Mouse (Mus musculus) neural tube, embryonic 15.5 days (tissue): ENCODE data around the gene Smg6. TPM values are rescaled to one million over a fixed set of nuclear protein-coding genes. Genes with fewer than 3 reads are reported as not detected.
A peak's percentile ranks its signal among the peaks of the same experiment; 100 is the strongest.

Source experiments
- ATAC-seq: fragments of 200-750 bp; cut with Nextera tagmentation; 2 replicates; pipeline ENCODE4 v1.8.0; 2017; ENCODE audit warnings: mild to moderate bottlenecking, moderate TSS enrichment, moderate library complexity; ENCODE audit not compliant: low FRiP score
- H3K27ac ChIP-seq: fragments of 300-500 bp; sonication (generic); replicated peaks from 2 replicates; pipeline ENCODE4 v1.5.1; 2015; ENCODE audit warnings: mild to moderate bottlenecking, inconsistent platforms
- H3K27me3 ChIP-seq: fragments of 300-500 bp; sonication (generic); replicated peaks from 2 replicates; pipeline ENCODE4 v1.6.1; 2015; ENCODE audit warnings: inconsistent platforms
- H3K36me3 ChIP-seq: fragments of 300-500 bp; sonication (generic); 2 replicates; pipeline ENCODE4 v1.6.1; 2015; ENCODE audit warnings: inconsistent platforms
- H3K4me1 ChIP-seq: fragments of 300-500 bp; sonication (generic); 2 replicates; pipeline ENCODE4 v1.6.1; 2015; ENCODE audit warnings: inconsistent platforms
- H3K4me2 ChIP-seq: fragments of 300-500 bp; sonication (generic); 2 replicates; pipeline ENCODE4 v1.6.1; 2015; ENCODE audit warnings: inconsistent platforms, mild to moderate bottlenecking, moderate library complexity
- H3K4me3 ChIP-seq: fragments of 300-500 bp; sonication (generic); replicated peaks from 2 replicates; pipeline ENCODE4 v1.5.1; 2015; ENCODE audit warnings: mild to moderate bottlenecking, inconsistent platforms
- H3K9ac ChIP-seq: fragments of 300-500 bp; sonication (generic); replicated peaks from 2 replicates; pipeline ENCODE4 v1.6.1; 2015; ENCODE audit warnings: mild to moderate bottlenecking, inconsistent platforms
- H3K9me3 ChIP-seq: fragments of 300-500 bp; sonication (generic); replicated peaks from 2 replicates; pipeline ENCODE4 v1.6.1; 2016; ENCODE audit warnings: inconsistent platforms
- WGBS: fragments of 180-500 bp; shearing (Covaris S2); methylation state at CpG from one replicate; pipeline ENCODE4 v1.1.7; 2015; ENCODE audit warnings: mixed read lengths; 5-methylcytosine and 5-hydroxymethylcytosine counted together
- polyA plus RNA-seq: library from polyadenylated mRNA; unstranded; fragments of >200 nt; fragmentation: Nextera tagmentation; extraction: Ambion mirVana; gene quantifications from 2 replicates; pipeline ENCODE4 v1.2.1, GENCODE M21; 2015

Smg6 gene
- polyA plus RNA-seq, 1 experiment from 2014 or later: 13.3 TPM

DNA sequence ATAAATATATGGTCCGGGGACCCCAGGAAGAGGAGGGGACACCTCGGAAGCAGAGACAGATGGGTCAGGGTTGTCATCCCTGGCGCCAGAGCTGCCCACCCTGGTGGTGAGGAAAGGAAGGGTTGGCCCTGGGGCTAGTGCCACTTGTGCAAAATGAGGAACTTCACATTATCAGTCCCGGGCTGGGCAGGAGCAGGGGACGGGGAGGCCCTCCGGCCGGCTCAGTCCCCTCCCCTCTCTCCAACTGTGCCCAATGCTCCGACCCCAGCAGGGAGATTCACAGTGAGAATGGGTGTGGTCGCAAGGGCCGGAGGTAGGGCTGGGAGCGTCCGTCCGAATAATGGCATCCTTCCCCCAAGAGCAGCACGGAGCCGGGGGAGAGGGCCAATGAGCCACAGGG is 239.1 kb downstream of the Smg6 start:
- Histone ChIP-seq H3K9ac (no peak overlapping the region), H3K4me2 (peak overlapping the region; percentile 99), H3K27ac (no peak overlapping the region), H3K27me3 (peaks cover 68% of the 10 kb centered on the region), H3K36me3 (peaks cover 19% of the 10 kb centered on the region), H3K4me1 (peaks cover 52% of the 10 kb centered on the region), H3K4me3 (peak overlapping the region; percentile 53), H3K9me3 (no peaks in the 10 kb centered on the region)
- ATAC-seq: no peak
- WGBS: 13% methylated on average over 15 of the region's 15 CpGs

DNA sequence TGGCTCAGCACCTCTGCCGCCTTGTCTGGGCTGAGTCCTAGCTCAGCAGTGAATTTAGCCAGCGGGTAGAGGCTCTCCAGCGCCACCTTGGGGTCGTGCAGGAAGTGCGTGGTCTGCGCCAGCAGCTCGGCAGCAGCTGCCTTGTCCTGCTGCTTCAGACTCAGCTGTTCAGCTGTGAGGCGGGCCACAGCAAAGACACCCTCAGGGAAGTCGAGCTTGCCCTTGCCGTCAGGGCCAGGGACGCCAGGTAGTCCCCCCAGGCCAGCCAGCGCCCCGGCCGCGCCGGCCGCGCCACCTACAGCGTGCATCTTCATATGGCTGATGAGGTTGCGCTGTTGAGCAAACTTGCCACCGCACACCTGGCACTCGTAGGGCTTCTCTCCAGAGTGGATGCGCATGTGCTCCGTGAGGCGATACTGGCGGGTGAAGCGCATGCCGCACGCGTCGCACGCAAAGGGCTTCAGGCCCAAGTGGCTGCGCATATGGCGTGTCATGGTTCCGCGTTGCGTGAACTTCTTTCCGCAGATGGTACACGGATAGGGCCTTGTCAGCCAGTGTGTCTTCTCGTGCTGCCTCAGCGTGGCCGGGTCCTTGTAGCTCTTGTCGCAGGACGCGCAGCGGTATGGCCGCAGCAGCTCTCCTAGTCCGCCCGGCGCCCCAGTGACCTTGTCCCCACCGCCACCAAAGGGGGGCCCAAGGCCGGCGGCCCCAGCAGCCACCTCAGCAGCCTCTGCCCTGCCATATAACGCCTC is 240.0 kb downstream of the Smg6 start:
- ATAC-seq: no peak
- Histone ChIP-seq H3K9ac (peak overlapping the region; percentile 4; the same call in 1 of the 2 replicates), H3K27ac (no peak overlapping the region), H3K4me1 (peaks cover 61% of the 10 kb centered on the region), H3K4me2 (peak overlapping the region; percentile 99), H3K36me3 (peaks cover 17% of the 10 kb centered on the region), H3K4me3 (peak overlapping the region; percentile 53), H3K9me3 (no peaks in the 10 kb centered on the region), H3K27me3 (peaks cover 68% of the 10 kb centered on the region)
- 4% methylated on average over 54 of the region's 54 CpGs for WGBS

DNA sequence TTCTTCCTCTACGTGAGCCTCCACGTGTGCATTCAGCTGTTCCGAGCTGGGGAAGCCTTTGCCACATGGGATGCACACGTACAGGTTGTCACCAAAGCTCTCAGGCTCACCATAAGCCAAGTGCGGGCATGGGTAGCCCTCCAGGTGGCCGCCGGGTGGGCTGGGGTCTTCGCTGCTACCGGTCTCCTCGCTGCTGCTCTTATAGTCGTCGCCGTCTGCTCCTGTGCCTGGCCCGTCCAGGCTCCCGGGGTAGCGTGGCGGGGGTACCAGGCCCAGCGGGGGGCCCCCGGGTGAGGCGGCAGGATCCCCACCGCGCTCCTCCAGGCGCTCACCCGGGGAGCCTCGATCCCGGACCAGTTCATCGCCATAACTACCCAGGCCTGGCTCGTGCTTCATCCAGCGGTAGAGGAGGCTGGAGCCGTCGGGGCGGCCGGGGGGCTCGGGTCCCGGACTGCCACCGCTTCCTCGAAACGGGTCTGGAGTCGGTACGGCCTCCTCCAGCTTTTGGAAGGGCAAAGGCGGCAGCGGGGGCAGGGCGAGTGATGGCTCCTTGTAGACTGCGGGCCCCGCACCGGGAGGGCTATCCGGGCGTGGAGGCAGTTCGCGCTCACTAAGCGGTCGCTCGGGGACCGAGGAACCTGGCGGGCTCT is 240.7 kb downstream of the Smg6 start:
- Histone ChIP-seq H3K4me1 (peaks cover 68% of the 10 kb centered on the region), H3K9ac (peak overlapping the region; percentile 4; the same call in 1 of the 2 replicates), H3K4me3 (peak overlapping the region; percentile 53), H3K27me3 (peaks cover 69% of the 10 kb centered on the region), H3K4me2 (peak overlapping the region; percentile 99), H3K27ac (no peak overlapping the region), H3K9me3 (no peaks in the 10 kb centered on the region), H3K36me3 (peaks cover 17% of the 10 kb centered on the region)
- WGBS: 7% methylated on average over 55 of the region's 55 CpGs
- ATAC-seq: no peak

GRCm38 (mm10) chr11:75166861-75167642 is 241.4 kb downstream of the Smg6 start:
- Histone ChIP-seq H3K4me3 (peak overlapping the region; percentile 53), H3K27ac (0 out of 2 replicates have a peak overlapping the region, but pooled peaks have one; percentile 4), H3K36me3 (peaks cover 12% of the 10 kb centered on the region), H3K9me3 (no peaks in the 10 kb centered on the region), H3K27me3 (peaks cover 71% of the 10 kb centered on the region), H3K4me1 (peaks cover 75% of the 10 kb centered on the region), H3K9ac (peak overlapping the region; percentile 33; the same call in 1 of the 2 replicates), H3K4me2 (peak overlapping the region; percentile 99)
- 5% methylated on average over 56 of the region's 68 CpGs for WGBS
- no peak for ATAC-seq

DNA sequence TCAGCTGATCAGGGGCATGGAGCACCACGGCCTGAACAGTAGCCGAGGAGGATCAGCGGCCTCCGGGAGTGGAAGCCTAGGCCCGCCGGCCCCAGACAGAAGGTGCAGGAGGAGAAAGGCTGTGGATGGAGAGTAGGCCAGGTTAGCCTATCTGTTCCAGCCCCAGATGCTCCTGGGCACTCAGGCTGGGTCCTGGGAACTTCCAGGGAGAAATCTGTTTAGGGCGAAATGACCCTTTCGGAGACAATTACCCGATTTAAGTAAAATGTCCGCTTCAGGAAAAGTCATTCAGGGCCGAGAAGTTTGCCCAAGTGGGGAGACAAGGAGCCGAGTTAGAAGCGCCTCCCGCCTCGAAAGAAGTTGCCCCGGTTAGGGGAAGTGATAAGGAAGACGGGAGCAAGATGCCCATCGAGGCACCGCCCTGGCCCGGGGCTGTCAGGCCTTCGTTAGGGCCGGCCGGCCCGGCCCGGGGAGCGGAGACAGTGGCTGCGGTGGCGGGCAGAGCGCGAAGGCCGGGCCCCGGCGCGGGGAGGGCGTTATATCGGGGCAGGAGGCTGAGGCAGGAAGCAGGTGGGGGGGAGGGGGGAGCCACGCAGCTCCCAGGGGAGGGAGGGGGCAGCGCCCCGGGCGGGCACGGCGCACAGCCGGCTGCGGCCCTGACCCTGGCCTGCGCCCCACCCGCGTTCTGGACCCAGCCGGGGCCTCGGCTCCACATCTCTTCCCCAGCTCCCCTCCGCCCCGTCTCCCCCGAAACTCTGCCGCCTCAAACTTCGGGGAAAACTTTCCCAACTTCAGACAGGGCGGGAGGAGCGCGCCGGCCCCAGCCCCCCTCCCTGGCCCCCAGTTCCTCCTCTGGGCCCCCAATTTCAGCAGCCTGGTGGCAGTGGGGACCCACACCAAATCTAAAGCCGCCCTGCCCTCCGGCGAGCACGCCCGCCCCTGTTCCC is 242.3 kb downstream of the Smg6 start:
- Histone ChIP-seq H3K27me3 (peaks cover 62% of the 10 kb centered on the region), H3K36me3 (peaks cover 7% of the 10 kb centered on the region), H3K9ac (peak overlapping the region; percentile 61), H3K9me3 (no peaks in the 10 kb centered on the region), H3K4me3 (peak overlapping the region; percentile 53), H3K4me1 (peaks cover 84% of the 10 kb centered on the region), H3K27ac (peak overlapping the region; percentile 63; the same call in 1 of the 2 replicates), H3K4me2 (peak overlapping the region; percentile 99)
- no peak for ATAC-seq
- 5% methylated on average over 51 of the region's 63 CpGs for WGBS

DNA sequence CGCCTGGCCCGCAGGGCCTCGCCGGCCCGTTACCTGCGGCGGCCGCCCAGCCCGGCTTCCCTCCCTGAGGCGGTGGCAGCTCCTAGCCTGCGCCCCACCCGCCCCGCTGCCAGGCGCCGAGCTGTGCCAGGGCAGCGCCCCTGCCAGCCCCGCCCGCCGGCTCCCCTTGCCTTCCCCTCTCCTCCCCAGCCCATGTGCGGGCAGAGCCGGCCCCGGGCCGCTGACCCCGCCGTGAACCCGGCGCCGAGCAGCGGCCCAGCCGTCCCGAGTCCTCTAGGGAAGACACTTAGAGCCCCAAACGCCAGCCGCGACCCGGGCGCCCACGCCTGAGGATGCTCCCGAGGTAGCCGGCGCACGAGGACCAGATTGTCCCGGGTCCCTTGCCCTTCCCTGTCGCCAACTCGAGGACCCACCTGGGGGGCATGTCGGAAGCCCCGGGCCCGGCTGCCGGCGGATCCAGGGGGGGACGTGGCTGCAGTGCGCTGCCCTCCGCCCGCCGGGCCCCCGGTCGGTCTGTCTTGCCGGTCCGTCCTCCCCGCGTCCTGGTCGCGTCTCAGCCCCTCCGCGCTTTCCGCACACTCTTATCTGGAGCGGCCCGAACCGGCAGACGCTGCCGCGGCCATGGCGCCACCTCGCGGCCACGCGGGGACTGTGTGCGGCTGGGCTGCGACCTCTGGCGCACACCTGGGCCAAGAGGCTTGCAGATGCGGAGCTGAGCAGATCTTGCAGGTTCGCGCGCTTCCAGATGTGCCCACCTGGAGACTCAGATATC is 243.2 kb downstream of the Smg6 start:
- Histone ChIP-seq H3K4me1 (peaks cover 90% of the 10 kb centered on the region), H3K27ac (peak overlapping the region; percentile 63), H3K4me3 (peak overlapping the region; percentile 53), H3K36me3 (no peaks in the 10 kb centered on the region), H3K4me2 (peak overlapping the region; percentile 99), H3K27me3 (peaks cover 54% of the 10 kb centered on the region), H3K9ac (peak overlapping the region; percentile 61), H3K9me3 (no peaks in the 10 kb centered on the region)
- under 1% methylated on average over 83 of the region's 83 CpGs for WGBS
- ATAC-seq: peak; percentile 16; the same call in 1 of the 2 replicates

DNA sequence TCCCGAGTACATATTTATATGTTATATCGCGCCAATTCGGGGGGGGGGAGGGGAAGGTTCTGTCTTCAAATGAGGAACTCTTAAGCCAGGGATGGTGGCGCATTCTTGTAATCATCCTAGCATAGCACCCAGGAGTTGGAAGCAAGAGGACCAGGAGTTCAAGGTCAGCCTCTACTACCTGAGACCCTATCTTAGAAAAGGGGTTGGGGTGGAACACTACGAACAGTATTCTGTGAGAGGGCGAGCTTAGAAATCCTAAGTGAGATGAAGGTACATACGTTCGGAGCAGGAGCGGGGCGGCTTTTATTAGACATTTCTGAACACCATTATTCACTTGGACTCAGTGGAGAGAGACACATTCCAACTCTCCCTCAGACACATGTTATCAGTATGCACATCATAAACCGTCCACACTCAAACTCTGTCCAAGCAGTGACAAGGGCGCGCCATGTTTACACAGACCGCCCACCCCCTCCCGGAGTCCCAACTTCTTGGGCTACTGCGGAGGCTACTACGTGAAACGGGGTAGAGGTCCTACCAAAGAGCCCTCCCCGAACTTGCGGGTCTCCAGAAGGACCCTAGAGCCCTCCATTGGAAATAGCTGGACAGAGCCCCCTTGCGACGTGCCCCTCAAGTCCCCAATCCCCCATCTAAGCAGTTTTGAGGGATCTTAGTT is 243.9 kb downstream of the Smg6 start, which contains the start of gene Hic1:
Gene Hic1 (minus strand): TSS at position 115 of the 676 bp plus-strand sequence.
- peak within 1 kb of the TSS; percentile 53 for H3K4me3 ChIP-seq
- no peaks in the 10 kb centered on the region for H3K36me3 ChIP-seq
- peaks cover 46% of the 10 kb centered on the region for H3K27me3 ChIP-seq
- H3K4me1 ChIP-seq: peaks cover 95% of the 10 kb centered on the region
- peak within 1 kb of the TSS; percentile 61 for H3K9ac ChIP-seq
- H3K9me3 ChIP-seq: no peaks in the 10 kb centered on the region
- WGBS: 7% methylated on average over 23 of the region's 23 CpGs
- H3K27ac ChIP-seq: peak within 1 kb of the TSS; percentile 72
- no peak for ATAC-seq
- peak within 1 kb of the TSS; percentile 99 for H3K4me2 ChIP-seq

DNA sequence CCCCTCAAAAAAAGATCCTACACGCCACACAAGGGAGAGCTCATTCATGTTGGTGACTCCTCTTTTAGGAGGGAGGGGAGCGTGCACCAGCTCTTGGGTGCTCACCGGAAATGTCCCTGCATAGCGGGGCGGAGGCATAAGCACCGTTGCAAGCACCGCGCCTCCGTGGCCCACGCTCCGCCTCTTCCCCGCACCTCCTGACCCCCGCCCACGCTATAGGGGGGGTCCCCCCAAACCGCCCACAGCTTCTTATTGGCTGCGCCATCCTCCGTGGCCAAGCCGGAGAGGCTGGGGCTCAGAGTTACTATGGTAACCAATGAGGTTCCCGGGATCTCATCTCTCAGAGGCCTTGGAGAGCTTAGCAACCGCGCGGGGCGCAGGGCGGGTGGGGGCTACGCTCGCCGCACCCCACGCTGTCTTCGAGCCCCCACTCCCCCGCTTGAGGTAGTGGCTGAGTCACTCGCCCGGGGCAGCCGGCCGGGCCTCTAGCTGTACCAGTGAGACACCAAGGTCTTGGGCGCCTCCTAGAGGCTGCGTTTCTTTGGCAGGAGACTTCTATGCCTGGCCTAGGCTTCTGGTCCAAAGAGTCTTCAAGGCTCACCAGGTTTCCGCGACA is 244.6 kb downstream of the Smg6 start:
- Histone ChIP-seq H3K4me1 (peaks cover 88% of the 10 kb centered on the region), H3K4me2 (peak overlapping the region; percentile 99), H3K27me3 (peaks cover 39% of the 10 kb centered on the region), H3K36me3 (no peaks in the 10 kb centered on the region), H3K4me3 (peak overlapping the region; percentile 53), H3K27ac (peak overlapping the region; percentile 72), H3K9me3 (no peaks in the 10 kb centered on the region), H3K9ac (peak overlapping the region; percentile 39)
- WGBS: under 1% methylated on average over 38 of the region's 38 CpGs
- ATAC-seq: peak; percentile 71

DNA sequence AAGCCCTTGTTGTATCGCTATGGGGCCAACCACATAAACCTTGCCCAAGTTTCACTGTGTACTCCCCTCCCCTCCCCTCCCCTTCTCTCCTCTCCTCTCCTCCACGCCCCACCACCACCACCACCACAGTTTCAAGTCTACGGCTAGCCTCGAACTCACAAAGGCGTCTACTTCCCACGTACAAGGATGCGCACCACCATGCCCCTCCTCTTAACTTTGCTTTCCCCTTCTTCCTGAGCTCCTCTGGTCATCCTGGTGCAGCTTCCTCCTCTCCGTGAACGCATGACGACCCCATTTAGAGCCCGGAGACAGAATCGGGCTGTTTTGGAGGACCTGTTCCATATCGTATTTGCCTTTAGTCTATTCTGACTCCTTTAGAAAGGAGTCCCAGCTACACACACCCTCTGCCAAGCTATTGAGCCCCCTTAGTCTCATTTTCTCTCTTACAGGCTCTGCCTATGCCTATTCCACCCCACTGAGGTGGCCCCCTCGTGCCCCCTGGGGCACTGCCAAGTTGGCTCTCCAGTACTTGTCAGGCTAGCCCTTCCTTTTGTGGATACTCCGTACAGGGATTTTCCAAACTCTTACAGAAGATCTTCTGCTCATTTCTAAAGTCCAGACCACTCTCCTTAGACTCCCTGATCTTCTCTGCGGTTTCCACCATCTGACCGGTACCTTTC is 245.7 kb downstream of the Smg6 start:
- Histone ChIP-seq H3K4me1 (peaks cover 78% of the 10 kb centered on the region), H3K4me2 (peak overlapping the region; percentile 99), H3K27ac (0 out of 2 replicates have a peak overlapping the region, but pooled peaks have one; percentile 91), H3K4me3 (peak overlapping the region; percentile 74), H3K27me3 (peaks cover 28% of the 10 kb centered on the region), H3K9ac (0 out of 2 replicates have a peak overlapping the region, but pooled peaks have one; percentile 60), H3K36me3 (no peaks in the 10 kb centered on the region), H3K9me3 (no peaks in the 10 kb centered on the region)
- no peak for ATAC-seq
- WGBS: 8% methylated on average over 17 of the region's 17 CpGs
